Mouse (Mus musculus): Measurements from ENCODE around the gene Clec2i. TPM values are rescaled to one million over a fixed set of nuclear protein-coding genes. Genes with fewer than 3 reads are reported as not detected.
"Not testable (repeated sequence)": the region's sequence is repeated elsewhere in the genome, so short reads cannot be mapped to it uniquely, and the experiment has no call there.

The Clec2i gene
- polyA plus RNA-seq, 1 experiment from 2014 or later = not detected

GRCm38 (mm10) chr6:128890948-128891355, 3.6 kb downstream of the Clec2i start, which contains the start of gene BC035044:
Gene BC035044, minus strand, starts transcription at chr6:128891126.
- Histone ChIP-seq H3K4me3 (ENCODE audit: low read depth, low read length) (no peak within 1 kb of the TSS), H3K27me3 (ENCODE audit: control insufficient read depth, insufficient read depth, low read length) (no peaks in the 10 kb centered on the region), H3K4me2 (ENCODE audit: low read depth, low read length) (no peak within 1 kb of the TSS), H3K27ac (ENCODE audit: low read depth, low read length) (no peak within 1 kb of the TSS), H3K9me3 (ENCODE audit: control insufficient read depth, low read length) (no peaks in the 10 kb centered on the region), H3K4me1 (ENCODE audit: control insufficient read depth, insufficient read depth, low read length) (no peaks in the 10 kb centered on the region), H3K36me3 (ENCODE audit: control insufficient read depth, insufficient read depth, low read length) (no peaks in the 10 kb centered on the region), H3K9ac (replicated peaks; ENCODE audit: low read depth, low read length) (no peak within 1 kb of the TSS)
- WGBS = 84% methylated on average over 2 of the region's 2 CpGs
- no peak for ATAC-seq (ENCODE audit: low read depth)

GRCm38 (mm10) chr6:128895404-128896001, 8.1 kb downstream of the Clec2i start:
- Histone ChIP-seq H3K27me3 (ENCODE audit: control insufficient read depth, insufficient read depth, low read length) (no peaks in the 10 kb centered on the region), H3K36me3 (ENCODE audit: control insufficient read depth, insufficient read depth, low read length) (no peaks in the 10 kb centered on the region), H3K27ac (ENCODE audit: low read depth, low read length) (no peak overlapping the region), H3K9me3 (ENCODE audit: control insufficient read depth, low read length) (no peaks in the 10 kb centered on the region), H3K9ac (replicated peaks; ENCODE audit: low read depth, low read length) (no peak overlapping the region), H3K4me2 (ENCODE audit: low read depth, low read length) (no peak overlapping the region), H3K4me3 (ENCODE audit: low read depth, low read length) (no peak overlapping the region), H3K4me1 (ENCODE audit: control insufficient read depth, insufficient read depth, low read length) (no peaks in the 10 kb centered on the region)
- WGBS = 85% methylated on average over 3 of the region's 3 CpGs
- no peak for ATAC-seq (ENCODE audit: low read depth)

- no peak overlapping the region for H3K4me3 ChIP-seq (ENCODE audit: low read depth, low read length)
- no peaks in the 10 kb centered on the region for H3K9me3 ChIP-seq (ENCODE audit: control insufficient read depth, low read length)
- WGBS = 79% methylated on average over 2 of the region's 2 CpGs
- H3K4me2 ChIP-seq (ENCODE audit: low read depth, low read length) = no peak overlapping the region
- H3K36me3 ChIP-seq (ENCODE audit: control insufficient read depth, insufficient read depth, low read length) = no peaks in the 10 kb centered on the region
- no peak for ATAC-seq (ENCODE audit: low read depth)
- no peaks in the 10 kb centered on the region for H3K4me1 ChIP-seq (ENCODE audit: control insufficient read depth, insufficient read depth, low read length)
- no peak overlapping the region for H3K27ac ChIP-seq (ENCODE audit: low read depth, low read length)
- H3K9ac ChIP-seq (replicated peaks; ENCODE audit: low read depth, low read length) = no peak overlapping the region
- no peaks in the 10 kb centered on the region for H3K27me3 ChIP-seq (ENCODE audit: control insufficient read depth, insufficient read depth, low read length)
These were observed 12.7 kb downstream of the Clec2i start for GRCm38 (mm10) chr6:128900044-128900443.

GRCm38 (mm10) chr6:128900796-128901552, 13.6 kb downstream of the Clec2i start:
- not testable (repeated sequence) for H3K4me3 ChIP-seq (ENCODE audit: low read depth, low read length); H3K27me3 ChIP-seq (ENCODE audit: control insufficient read depth, insufficient read depth, low read length); H3K9ac ChIP-seq (replicated peaks; ENCODE audit: low read depth, low read length); H3K36me3 ChIP-seq (ENCODE audit: control insufficient read depth, insufficient read depth, low read length); H3K9me3 ChIP-seq (ENCODE audit: control insufficient read depth, low read length); H3K4me2 ChIP-seq (ENCODE audit: low read depth, low read length); ATAC-seq (ENCODE audit: low read depth); H3K27ac ChIP-seq (ENCODE audit: low read depth, low read length); H3K4me1 ChIP-seq (ENCODE audit: control insufficient read depth, insufficient read depth, low read length)
- WGBS = 97% methylated on average over 6 of the region's 6 CpGs

GRCm38 (mm10) chr6:128913598-128914254, 26.3 kb downstream of the Clec2i start:
- Histone ChIP-seq H3K9me3 (ENCODE audit: control insufficient read depth, low read length) (no peaks in the 10 kb centered on the region), H3K36me3 (ENCODE audit: control insufficient read depth, insufficient read depth, low read length) (no peaks in the 10 kb centered on the region), H3K27ac (ENCODE audit: low read depth, low read length) (no peak overlapping the region), H3K4me3 (ENCODE audit: low read depth, low read length) (no peak overlapping the region), H3K9ac (replicated peaks; ENCODE audit: low read depth, low read length) (no peak overlapping the region), H3K4me2 (ENCODE audit: low read depth, low read length) (no peak overlapping the region), H3K4me1 (ENCODE audit: control insufficient read depth, insufficient read depth, low read length) (no peaks in the 10 kb centered on the region), H3K27me3 (ENCODE audit: control insufficient read depth, insufficient read depth, low read length) (no peaks in the 10 kb centered on the region)
- no peak for ATAC-seq (ENCODE audit: low read depth)
- 85% methylated on average over 2 of the region's 2 CpGs for WGBS

GRCm38 (mm10) chr6:128917322-128917721, 29.9 kb downstream of the Clec2i start:
- no peaks in the 10 kb centered on the region for H3K36me3 ChIP-seq (ENCODE audit: control insufficient read depth, insufficient read depth, low read length)
- no peak overlapping the region for H3K27ac ChIP-seq (ENCODE audit: low read depth, low read length)
- H3K27me3 ChIP-seq (ENCODE audit: control insufficient read depth, insufficient read depth, low read length) = no peaks in the 10 kb centered on the region
- no peak overlapping the region for H3K9ac ChIP-seq (replicated peaks; ENCODE audit: low read depth, low read length)
- ATAC-seq (ENCODE audit: low read depth) = no peak
- no peak overlapping the region for H3K4me2 ChIP-seq (ENCODE audit: low read depth, low read length)
- no peaks in the 10 kb centered on the region for H3K9me3 ChIP-seq (ENCODE audit: control insufficient read depth, low read length)
- WGBS = 89% methylated on average over 2 of the region's 2 CpGs
- no peaks in the 10 kb centered on the region for H3K4me1 ChIP-seq (ENCODE audit: control insufficient read depth, insufficient read depth, low read length)
- no peak overlapping the region for H3K4me3 ChIP-seq (ENCODE audit: low read depth, low read length)

GRCm38 (mm10) chr6:128933050-128933449, 45.7 kb downstream of the Clec2i start:
- Histone ChIP-seq H3K4me3 (ENCODE audit: low read depth, low read length) (no peak overlapping the region), H3K27ac (ENCODE audit: low read depth, low read length) (no peak overlapping the region), H3K36me3 (ENCODE audit: control insufficient read depth, insufficient read depth, low read length) (no peaks in the 10 kb centered on the region), H3K4me1 (ENCODE audit: control insufficient read depth, insufficient read depth, low read length) (no peaks in the 10 kb centered on the region), H3K27me3 (ENCODE audit: control insufficient read depth, insufficient read depth, low read length) (no peaks in the 10 kb centered on the region), H3K9me3 (ENCODE audit: control insufficient read depth, low read length) (no peaks in the 10 kb centered on the region), H3K9ac (replicated peaks; ENCODE audit: low read depth, low read length) (no peak overlapping the region), H3K4me2 (ENCODE audit: low read depth, low read length) (no peak overlapping the region)
- ATAC-seq (ENCODE audit: low read depth) = no peak
- 81% methylated on average over 2 of the region's 2 CpGs for WGBS

GRCm38 (mm10) chr6:128934081-128934480, 46.7 kb downstream of the Clec2i start, which contains the start of gene Clec2g:
Gene Clec2g, plus strand, starts transcription at chr6:128934381.
- not testable (repeated sequence) for H3K9me3 ChIP-seq (ENCODE audit: control insufficient read depth, low read length); H3K4me3 ChIP-seq (ENCODE audit: low read depth, low read length); H3K36me3 ChIP-seq (ENCODE audit: control insufficient read depth, insufficient read depth, low read length); H3K4me1 ChIP-seq (ENCODE audit: control insufficient read depth, insufficient read depth, low read length); ATAC-seq (ENCODE audit: low read depth); H3K9ac ChIP-seq (replicated peaks; ENCODE audit: low read depth, low read length); H3K27me3 ChIP-seq (ENCODE audit: control insufficient read depth, insufficient read depth, low read length); H3K27ac ChIP-seq (ENCODE audit: low read depth, low read length); H3K4me2 ChIP-seq (ENCODE audit: low read depth, low read length)
- 97% methylated on average over 4 of the region's 4 CpGs for WGBS
